Mouse (Mus musculus): ENCODE measurements around the gene Zfp12.

Gene Zfp12

GRCm38 (mm10) chr5:143266794-143267193 is 31.8 kb downstream of the Zfp12 start:
- DNase-seq (ENCODE audit: low spot score) = no peak

GRCm38 (mm10) chr5:143268985-143269362 is 34.0 kb downstream of the Zfp12 start:
- no peak for DNase-seq (ENCODE audit: low spot score)

- no peak for DNase-seq (ENCODE audit: low spot score)
These were observed 34.6 kb downstream of the Zfp12 start, which contains the start of gene Zfp316 for GRCm38 (mm10) chr5:143269363-143270150. Zfp316 (minus strand) TSS chr5:143270022.

- no peak for DNase-seq (ENCODE audit: low spot score)
These were observed 35.2 kb downstream of the Zfp12 start for GRCm38 (mm10) chr5:143270151-143270519.

- DNase-seq (ENCODE audit: low spot score) = no peak
These were observed 36.7 kb downstream of the Zfp12 start for GRCm38 (mm10) chr5:143271642-143272041.

GRCm38 (mm10) chr5:143272108-143272507 is 37.1 kb downstream of the Zfp12 start:
- DNase-seq (ENCODE audit: low spot score) = no peak

GRCm38 (mm10) chr5:143272540-143273330 is 37.8 kb downstream of the Zfp12 start:
- DNase-seq (ENCODE audit: low spot score) = no peak

GRCm38 (mm10) chr5:143275761-143276160 is 40.8 kb downstream of the Zfp12 start:
- no peak for DNase-seq (ENCODE audit: low spot score)

- DNase-seq (ENCODE audit: low spot score) = no peak
These were observed 44.3 kb downstream of the Zfp12 start for GRCm38 (mm10) chr5:143279247-143279646.

- no peak for DNase-seq (ENCODE audit: low spot score)
These were observed 49.8 kb downstream of the Zfp12 start for GRCm38 (mm10) chr5:143284762-143285161.

GRCm38 (mm10) chr5:143287774-143288328 is 52.9 kb downstream of the Zfp12 start:
- no peak for DNase-seq (ENCODE audit: low spot score)

- DNase-seq (ENCODE audit: low spot score) = no peak
These were observed 53.5 kb downstream of the Zfp12 start for GRCm38 (mm10) chr5:143288378-143288911.

- DNase-seq (ENCODE audit: low spot score) = no peak
These were observed 54.3 kb downstream of the Zfp12 start for GRCm38 (mm10) chr5:143289299-143289698.

GRCm38 (mm10) chr5:143292879-143293278 is 57.9 kb downstream of the Zfp12 start:
- no peak for DNase-seq (ENCODE audit: low spot score)

- DNase-seq (ENCODE audit: low spot score) = no peak
These were observed 58.4 kb downstream of the Zfp12 start, which contains the start of gene Zfp853 for GRCm38 (mm10) chr5:143293404-143293803. Zfp853 (minus strand) TSS chr5:143293623.

- DNase-seq (ENCODE audit: low spot score) = no peak
These were observed 59.9 kb downstream of the Zfp12 start for GRCm38 (mm10) chr5:143294862-143295261.

- DNase-seq (ENCODE audit: low spot score) = no peak
These were observed 60.4 kb downstream of the Zfp12 start for GRCm38 (mm10) chr5:143295330-143295729.

GRCm38 (mm10) chr5:143297986-143298385 is 63.0 kb downstream of the Zfp12 start:
- no peak for DNase-seq (ENCODE audit: low spot score)

GRCm38 (mm10) chr5:143298391-143298790 is 63.4 kb downstream of the Zfp12 start:
- DNase-seq (ENCODE audit: low spot score) = no peak

Data from c-Kit-positive CD71-positive TER-119-positive erythroid progenitor cells, embryonic 14.5 days (primary cell).